In genomic region chr4:106560213-106560845, GRCm38 (mm10) we compare ENCODE assay signal across 8 mouse cellular contexts. TPM values are rescaled to one million over a fixed set of nuclear protein-coding genes. Genes with fewer than 3 reads are reported as not detected.
DNase-seq lines count a peak whose midpoint lies in the region; ATAC-seq and TF ChIP-seq lines count a peak whose summit lies in the region.

No protein-coding gene starts in this region.

- H3K9me3 ChIP-seq in lung, embryonic 14.5 days (ENCODE audit: low read depth, low read length) = no peaks in the 10 kb centered on the region
- H3K9me3 ChIP-seq in hindbrain, embryonic 12.5 days (replicated peaks) = no peaks in the 10 kb centered on the region
- no peaks in the 10 kb centered on the region for H3K9me3 ChIP-seq in limb, embryonic 15.5 days

- peak overlapping the region; percentile 32 for H3K9ac ChIP-seq in lung, embryonic 14.5 days
- H3K9ac ChIP-seq in hindbrain, embryonic 12.5 days = peak overlapping the region; percentile 41
- no peak overlapping the region for H3K9ac ChIP-seq in limb, embryonic 15.5 days

- TF ChIP-seq CTCF in lung, embryonic 14.5 days (IDR thresholded peaks at IDR 0.05; ENCODE audit: low read depth) = 0 out of 2 replicates have a peak, but pooled peaks have one; percentile 6

- H3K4me3 ChIP-seq in lung, embryonic 14.5 days (ENCODE audit: low read depth, low read length) = peak overlapping the region; percentile 85
- peak overlapping the region; percentile 87 for H3K4me3 ChIP-seq in hindbrain, embryonic 12.5 days
- peak overlapping the region; percentile 81 for H3K4me3 ChIP-seq in limb, embryonic 15.5 days

- ATAC-seq in lung, embryonic 14.5 days (ENCODE audit: insufficient read depth) = peak; percentile 2
- peak; percentile 82 for ATAC-seq in hindbrain, embryonic 12.5 days (ENCODE audit: low FRiP score)
- ATAC-seq in limb, embryonic 15.5 days (ENCODE audit: insufficient number of reproducible peaks, low FRiP score, low TSS enrichment, low read depth) = peak; percentile 48; the same call in 1 of the 2 replicates

- peaks cover 12% of the 10 kb centered on the region for H3K36me3 ChIP-seq in lung, embryonic 14.5 days (ENCODE audit: insufficient read depth)
- peaks cover 19% of the 10 kb centered on the region for H3K36me3 ChIP-seq in hindbrain, embryonic 12.5 days
- peaks cover 11% of the 10 kb centered on the region; the same call in 1 of the 2 replicates for H3K36me3 ChIP-seq in limb, embryonic 15.5 days
- H3K36me3 ChIP-seq in splenic B cell, adult 2 months (ENCODE audit: control insufficient read depth, insufficient read depth, low read length, poor library complexity, severe bottlenecking) = no peaks in the 10 kb centered on the region

- peak overlapping the region; percentile 95 for H3K4me2 ChIP-seq in lung, embryonic 14.5 days
- H3K4me2 ChIP-seq in hindbrain, embryonic 12.5 days (replicated peaks) = peak overlapping the region; percentile 74
- peak overlapping the region; percentile 94 for H3K4me2 ChIP-seq in limb, embryonic 15.5 days

- no peaks in the 10 kb centered on the region for H3K27me3 ChIP-seq in lung, embryonic 14.5 days (ENCODE audit: insufficient read depth, low read length)
- H3K27me3 ChIP-seq in hindbrain, embryonic 12.5 days = no peaks in the 10 kb centered on the region
- no peaks in the 10 kb centered on the region for H3K27me3 ChIP-seq in limb, embryonic 15.5 days
- no peaks in the 10 kb centered on the region for H3K27me3 ChIP-seq in splenic B cell, adult 2 months (ENCODE audit: control insufficient read depth, insufficient read depth, low read length, poor library complexity, severe bottlenecking)

- 2% methylated on average over 20 of the region's 20 CpGs for WGBS in lung, embryonic 14.5 days
- WGBS in hindbrain, embryonic 12.5 days = 1% methylated on average over 19 of the region's 20 CpGs
- WGBS in limb, embryonic 15.5 days = 4% methylated on average over 20 of the region's 20 CpGs

- H3K4me1 ChIP-seq in lung, embryonic 14.5 days (ENCODE audit: insufficient read depth) = peaks cover 14% of the 10 kb centered on the region
- H3K4me1 ChIP-seq in hindbrain, embryonic 12.5 days = peaks cover 33% of the 10 kb centered on the region
- H3K4me1 ChIP-seq in limb, embryonic 15.5 days = peaks cover 35% of the 10 kb centered on the region

- no peak for DNase-seq in lung, embryonic 14.5 days
- no peak for DNase-seq in lung, postnatal 14 days
- DNase-seq in c-Kit-positive CD71-positive TER-119-negative erythroid progenitor cells, embryonic 14.5 days (ENCODE audit: low read depth) = peak; percentile 13
- DNase-seq in splenic B cell, adult 2 months (ENCODE audit: low read depth, low spot score) = peak; percentile 17
- DNase-seq in gastrocnemius, postnatal 4 days (ENCODE audit: low spot score in 2 of 2) = no peak
- no peak for DNase-seq in adrenal gland, postnatal 14 days

- H3K27ac ChIP-seq in lung, embryonic 14.5 days (ENCODE audit: low read depth) = no peak overlapping the region; the same call in 1 of the 2 replicates
- peak overlapping the region; percentile 93 for H3K27ac ChIP-seq in hindbrain, embryonic 12.5 days
- 0 out of 2 replicates have a peak overlapping the region, but pooled peaks have one; percentile 57 for H3K27ac ChIP-seq in limb, embryonic 15.5 days

RNA-seq across cellular contexts. Expression of gene Dhcr24, which starts 0.5 kb away (rescaled TPM):
- polyA plus RNA-seq in lung, embryonic 14.5 days (2014; fragmentation: Nextera tagmentation; extraction: Ambion mirVana) = 22.5 and 25.0 TPM in 2 replicates
- polyA plus RNA-seq in hindbrain, embryonic 12.5 days (2016; fragmentation: Nextera tagmentation; extraction: Ambion mirVana) = 6.9 and 7.3 TPM in 2 replicates
- polyA plus RNA-seq in limb, embryonic 15.5 days (2015; fragmentation: Nextera tagmentation; extraction: Ambion mirVana) = 5.6 and 6.2 TPM in 2 replicates
- 10 to 100 TPM; 36.0 to 45.6 TPM for total RNA-seq in gastrocnemius, postnatal 4 days (2021)
- 48.8 and 110 TPM in 2 replicates for total RNA-seq in adrenal gland, postnatal 14 days (2021)

RNA-seq across cellular contexts. Expression of gene Lexm, which starts 56.7 kb away (rescaled TPM):
- not detected in 2 replicates for polyA plus RNA-seq in lung, embryonic 14.5 days (2014; fragmentation: Nextera tagmentation; extraction: Ambion mirVana)
- 0.29 and 0.70 TPM in 2 replicates for polyA plus RNA-seq in hindbrain, embryonic 12.5 days (2016; fragmentation: Nextera tagmentation; extraction: Ambion mirVana)
- polyA plus RNA-seq in limb, embryonic 15.5 days (2015; fragmentation: Nextera tagmentation; extraction: Ambion mirVana) = not detected in 2 replicates
- total RNA-seq in gastrocnemius, postnatal 4 days (2021) = not detected
- total RNA-seq in adrenal gland, postnatal 14 days (2021) = not detected in 2 replicates

Comparison
In these comparisons a context has a peak if more than half of its experiments do, and no peak if none do; other contexts are left out.
1. ATAC-seq: peak in every context shown above with its lines; median percentile 82 in hindbrain, embryonic 12.5 days; 48 in limb, embryonic 15.5 days; 2 in lung, embryonic 14.5 days.
2. DNase-seq: peak in c-Kit-positive CD71-positive TER-119-negative erythroid progenitor cells, embryonic 14.5 days (single experiment) and splenic B cell, adult 2 months (single experiment); none in lung, embryonic 14.5 days (single experiment), lung, postnatal 14 days (single experiment), gastrocnemius, postnatal 4 days (0 of 2) and adrenal gland, postnatal 14 days (single experiment).
3. Peak in every context shown above with its lines, with median percentiles within 50 percentile points of each other: H3K4me2 ChIP-seq and H3K4me3 ChIP-seq.